Mouse (Mus musculus) brain, embryonic 14.5 days (tissue): ENCODE results near the gene Olfr894.

Source experiments
- CTCF ChIP-seq: fragments of 200-500 bp; IDR thresholded peaks from 2 replicates; pipeline ENCODE4 v1.5.1; 2012; ENCODE audit warnings: inconsistent platforms, mild to moderate bottlenecking, moderate library complexity, borderline replicate concordance; ENCODE audit not compliant: insufficient read depth, insufficient read length; ENCODE audit errors: extremely low read depth
- POLR2A ChIP-seq: fragments of 200-500 bp; IDR thresholded peaks from 2 replicates; pipeline ENCODE4 v1.6.1; 2012; ENCODE audit warnings: mild to moderate bottlenecking, inconsistent platforms, borderline replicate concordance; ENCODE audit not compliant: poor library complexity, insufficient read depth, insufficient read length, severe bottlenecking; ENCODE audit errors: extremely low read depth

DNA sequence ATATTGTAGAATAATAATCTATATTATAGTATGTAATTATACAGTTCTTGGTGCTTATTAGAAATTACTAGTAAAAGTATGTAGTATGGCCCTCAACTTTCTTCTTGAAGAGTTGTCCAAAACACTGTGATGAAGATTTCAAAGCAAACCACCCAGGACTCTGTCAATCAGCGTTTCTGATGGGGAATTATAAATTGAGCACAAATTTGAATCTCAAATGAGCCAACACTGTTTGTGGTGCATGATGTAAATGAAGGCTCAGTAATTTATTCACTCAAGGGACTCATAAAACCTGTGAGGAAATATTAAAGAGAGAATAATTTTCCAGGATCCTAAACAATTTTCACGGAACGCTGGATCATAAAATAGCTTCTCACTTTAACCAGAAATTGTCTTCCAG lies 9.8 kb upstream of the Olfr894 start, which contains the start of gene Olfr893:
- TF ChIP-seq POLR2A (no peak), CTCF (no peak)
